Mouse (Mus musculus) midbrain, postnatal 0 days (tissue): ENCODE data around the gene Olfr699. TPM values are rescaled to one million over a fixed set of nuclear protein-coding genes. Genes with fewer than 3 reads are reported as not detected.

Experiments
- ATAC-seq: fragments of 200-750 bp; cut with Nextera tagmentation; 2 replicates; pipeline ENCODE4 v1.8.0; 2017; ENCODE audit warnings: moderate number of reproducible peaks, mild to moderate bottlenecking, moderate TSS enrichment, moderate library complexity; ENCODE audit not compliant: low FRiP score
- DNase-seq: peaks from one replicate; pipeline ENCODE4 v3.0.0-alpha.2; 2015; ENCODE audit warnings: low spot score
- H3K27ac ChIP-seq: fragments of 300-500 bp; sonication (generic); 2 replicates; pipeline ENCODE4 v1.5.1; 2014; ENCODE audit warnings: low read depth, mild to moderate bottlenecking, low read length, mixed read lengths
- H3K27me3 ChIP-seq: fragments of 300-500 bp; sonication (generic); 2 replicates; pipeline ENCODE4 v1.6.1; 2014; ENCODE audit warnings: low read length, control low read depth, mixed read lengths; ENCODE audit not compliant: insufficient read depth
- H3K36me3 ChIP-seq: fragments of 300-500 bp; sonication (generic); 2 replicates; pipeline ENCODE4 v1.6.1; 2014; ENCODE audit warnings: low read length, control low read depth, mixed read lengths; ENCODE audit not compliant: insufficient read depth
- H3K4me1 ChIP-seq: fragments of 300-500 bp; sonication (generic); 2 replicates; pipeline ENCODE4 v1.6.1; 2014; ENCODE audit warnings: mild to moderate bottlenecking, control low read depth, antibody characterized with exemption, low read length, mixed read lengths; ENCODE audit not compliant: insufficient read depth
- H3K4me2 ChIP-seq: fragments of 300-500 bp; sonication (generic); 2 replicates; pipeline ENCODE4 v1.6.1; 2014; ENCODE audit warnings: low read depth, mild to moderate bottlenecking, low read length, mixed read lengths; ENCODE audit not compliant: poor library complexity, severe bottlenecking
- H3K4me3 ChIP-seq: fragments of 300-500 bp; sonication (generic); 2 replicates; pipeline ENCODE4 v1.5.1; 2014; ENCODE audit warnings: low read depth, mild to moderate bottlenecking, low read length, moderate library complexity
- H3K9ac ChIP-seq: fragments of 300-500 bp; sonication (generic); replicated peaks from 2 replicates; pipeline ENCODE4 v1.6.1; 2014; ENCODE audit warnings: mild to moderate bottlenecking, low read length, moderate library complexity, mixed read lengths; ENCODE audit not compliant: poor library complexity, severe bottlenecking
- H3K9me3 ChIP-seq: fragments of 300-500 bp; sonication (generic); 2 replicates; pipeline ENCODE4 v1.6.1; 2016; ENCODE audit warnings: low read length, control low read depth
- CTCF ChIP-seq: IDR thresholded peaks from 2 replicates; pipeline ENCODE4 v1.5.1; 2016; ENCODE audit warnings: antibody characterized with exemption, mild to moderate bottlenecking
- WGBS: fragments of 180-500 bp; shearing (Covaris S2); extraction: QIAGEN DNeasy Blood & Tissue Kit; methylation state at CpG from one replicate; pipeline ENCODE4 v1.1.7; 2014; 5-methylcytosine and 5-hydroxymethylcytosine counted together
- polyA plus RNA-seq: library from polyadenylated mRNA; unstranded; fragments of >200 nt; fragmentation: Nextera tagmentation; extraction: Ambion mirVana; gene quantifications from 2 replicates; pipeline ENCODE4 v1.2.1, GENCODE M21; 2015
- total RNA-seq: library from RNA; depleted of rRNA; stranded (reverse); fragments of >200 nt; gene quantifications from 2 replicates; pipeline ENCODE4 v1.2.3, GENCODE M21; 2014; rRNA removed

Olfr699 gene
- total RNA-seq (not detected in 2 replicates), polyA plus RNA-seq (not detected in 2 replicates)

DNA sequence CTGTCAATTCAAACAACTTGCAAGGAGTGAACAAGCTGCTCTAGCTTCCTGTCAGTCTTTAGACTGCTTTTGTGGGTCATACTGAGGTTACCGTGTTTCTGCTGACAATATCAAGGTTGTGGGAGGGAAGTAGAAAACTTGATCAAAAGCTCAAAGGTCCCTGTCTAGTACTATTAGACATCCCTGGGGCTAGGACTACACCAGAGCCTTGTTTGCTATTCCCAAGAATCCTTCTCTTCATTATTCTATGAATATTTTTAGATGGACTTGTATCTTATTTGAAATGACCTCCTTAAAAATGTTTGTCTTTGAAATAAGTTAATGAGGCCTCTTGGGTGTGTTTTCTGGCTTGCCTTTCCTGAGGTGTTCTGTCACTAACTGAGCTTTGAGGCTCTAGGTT lies at the start of gene Olfr699:
Gene Olfr699 (minus strand): TSS at position 101 of the 400 bp plus-strand sequence.
- no peaks in the 10 kb centered on the region for H3K9me3 ChIP-seq
- H3K4me2 ChIP-seq: no peak within 1 kb of the TSS
- no peak within 1 kb of the TSS for H3K9ac ChIP-seq
- H3K4me1 ChIP-seq: no peaks in the 10 kb centered on the region
- TF ChIP-seq CTCF: no peak
- no peaks in the 10 kb centered on the region for H3K36me3 ChIP-seq
- no peak for DNase-seq
- no peak within 1 kb of the TSS for H3K27ac ChIP-seq
- 82% methylated on average over 1 of the region's 1 CpGs for WGBS
- no peak within 1 kb of the TSS for H3K4me3 ChIP-seq
- no peaks in the 10 kb centered on the region for H3K27me3 ChIP-seq
- no peak for ATAC-seq

DNA sequence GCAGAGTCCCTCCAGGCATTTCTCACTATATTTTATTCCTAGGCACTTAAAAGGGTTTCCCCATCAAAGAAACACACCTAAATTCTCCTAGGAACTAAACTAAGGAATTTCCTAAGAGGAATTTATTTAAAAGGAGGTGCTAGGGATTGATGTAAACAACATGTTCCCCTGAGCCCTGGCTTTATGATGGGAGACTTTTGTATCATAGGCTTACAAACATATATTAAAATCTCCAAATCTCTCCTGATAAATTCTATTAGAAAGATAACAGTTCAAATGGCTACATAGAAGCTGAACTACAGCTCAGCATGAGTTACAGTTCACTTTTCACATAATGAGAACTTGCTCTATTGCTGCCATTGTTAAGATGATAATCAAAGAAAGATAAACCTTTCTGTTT lies 40.8 kb upstream of the Olfr699 start, which contains the start of gene Olfr702:
Gene Olfr702 (minus strand): TSS at position 101 of the 400 bp plus-strand sequence.
- Histone ChIP-seq H3K36me3 (no peaks in the 10 kb centered on the region), H3K9me3 (no peaks in the 10 kb centered on the region), H3K27ac (no peak within 1 kb of the TSS), H3K27me3 (no peaks in the 10 kb centered on the region), H3K4me2 (no peak within 1 kb of the TSS), H3K9ac (no peak within 1 kb of the TSS), H3K4me3 (no peak within 1 kb of the TSS), H3K4me1 (no peaks in the 10 kb centered on the region)
- DNase-seq (no peak), ATAC-seq (no peak)
- TF ChIP-seq CTCF: no peak

DNA sequence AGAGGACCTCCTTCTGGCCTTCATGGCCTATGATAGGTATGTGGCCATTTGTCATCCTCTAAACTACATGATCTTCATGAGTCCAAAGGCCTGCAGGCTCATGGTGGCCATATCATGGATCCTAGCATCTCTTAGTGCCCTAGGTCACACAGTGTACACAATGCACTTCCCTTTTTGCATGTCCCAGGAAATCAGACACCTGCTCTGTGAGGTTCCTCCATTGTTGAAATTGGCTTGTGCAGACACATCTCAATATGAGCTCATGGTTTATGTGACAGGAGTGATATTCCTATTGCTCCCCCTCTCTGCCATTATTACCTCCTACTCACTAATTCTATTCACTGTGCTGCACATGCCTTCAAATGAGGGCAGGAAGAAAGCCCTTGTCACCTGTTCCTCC lies 25.4 kb upstream of the Olfr699 start:
- Histone ChIP-seq H3K27ac (no peak overlapping the region), H3K27me3 (no peaks in the 10 kb centered on the region), H3K9me3 (no peaks in the 10 kb centered on the region), H3K4me1 (no peaks in the 10 kb centered on the region), H3K36me3 (no peaks in the 10 kb centered on the region), H3K9ac (no peak overlapping the region), H3K4me2 (no peak overlapping the region), H3K4me3 (no peak overlapping the region)
- ATAC-seq: no peak
- no peak for TF ChIP-seq CTCF
- no peak for DNase-seq

DNA sequence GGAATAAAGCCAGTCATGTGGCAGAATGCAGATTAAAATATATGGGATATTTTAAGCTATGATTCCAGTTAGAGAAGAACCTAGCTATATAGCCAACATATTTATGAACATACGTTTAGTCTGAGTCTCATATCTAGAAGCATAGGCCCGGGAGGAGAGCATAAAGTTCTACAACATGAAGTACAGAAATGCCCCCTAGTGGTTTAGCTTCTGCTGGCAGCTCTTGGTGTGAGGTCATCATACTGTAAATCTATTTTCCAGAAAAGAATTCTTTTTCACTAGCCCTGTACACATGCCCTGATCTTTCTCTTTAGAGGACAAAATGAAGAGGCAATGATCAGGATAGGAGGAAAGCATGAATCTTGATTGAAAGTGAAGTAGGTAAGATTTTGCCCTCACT lies 22.8 kb upstream of the Olfr699 start:
- Histone ChIP-seq H3K27me3 (no peaks in the 10 kb centered on the region), H3K4me2 (no peak overlapping the region), H3K27ac (no peak overlapping the region), H3K4me3 (no peak overlapping the region), H3K4me1 (no peaks in the 10 kb centered on the region), H3K9ac (no peak overlapping the region), H3K36me3 (no peaks in the 10 kb centered on the region), H3K9me3 (no peaks in the 10 kb centered on the region)
- peak; percentile 20 for TF ChIP-seq CTCF
- peak; percentile 24 for DNase-seq
- no peak for ATAC-seq
- WGBS: 71% methylated on average over 2 of the region's 2 CpGs

DNA sequence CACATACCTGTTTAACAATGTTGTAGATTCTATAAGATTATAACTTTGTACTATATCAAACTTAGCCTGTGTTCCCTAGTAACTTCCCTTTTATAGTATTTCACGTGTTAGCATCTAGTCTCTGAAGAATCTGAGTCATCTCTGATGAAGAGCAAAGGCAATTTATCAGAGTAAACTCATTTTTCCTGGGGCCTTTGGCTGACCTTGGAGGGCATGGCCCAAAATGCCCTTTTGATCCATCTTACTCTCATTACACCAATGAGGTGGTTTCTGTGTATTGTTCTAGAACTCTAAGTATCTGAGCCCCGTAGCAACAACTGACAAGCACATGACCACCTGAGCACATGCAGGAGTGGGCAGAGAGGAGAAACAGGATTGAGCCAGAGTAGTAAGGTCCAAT lies 20.8 kb upstream of the Olfr699 start, which contains the start of gene Olfr701:
Gene Olfr701 (plus strand): TSS at position 301 of the 400 bp plus-strand sequence.
- DNase-seq (no peak), ATAC-seq (no peak)
- Histone ChIP-seq H3K9ac (no peak within 1 kb of the TSS), H3K4me2 (no peak within 1 kb of the TSS), H3K4me3 (no peak within 1 kb of the TSS), H3K9me3 (no peaks in the 10 kb centered on the region), H3K4me1 (no peaks in the 10 kb centered on the region), H3K36me3 (no peaks in the 10 kb centered on the region), H3K27ac (no peak within 1 kb of the TSS), H3K27me3 (no peaks in the 10 kb centered on the region)
- WGBS: 84% methylated on average over 2 of the region's 2 CpGs
- no peak for TF ChIP-seq CTCF

DNA sequence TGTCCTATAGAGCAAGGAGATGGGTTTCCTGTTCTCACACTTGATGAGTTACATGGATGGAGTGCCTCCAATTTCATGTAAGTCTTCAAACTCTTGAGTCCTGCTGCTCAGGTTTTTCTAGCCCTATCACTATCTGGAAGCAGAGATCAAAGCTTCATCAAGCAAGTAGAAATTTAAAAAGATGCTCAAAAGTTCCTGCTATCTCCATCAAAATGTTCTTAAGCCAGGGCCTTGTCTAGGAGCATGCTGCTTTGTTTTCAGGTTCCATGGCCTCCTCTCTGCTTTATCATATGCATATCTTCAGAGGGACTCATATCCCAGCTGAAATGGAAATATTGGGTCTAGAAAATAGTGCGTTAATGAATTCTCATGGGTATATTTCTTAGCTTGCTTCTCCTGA lies 15.7 kb upstream of the Olfr699 start, which contains the start of gene Olfr700:
Gene Olfr700 (minus strand): TSS at position 101 of the 400 bp plus-strand sequence.
- ATAC-seq (no peak), DNase-seq (no peak)
- 84% methylated on average over 1 of the region's 1 CpGs for WGBS
- no peaks in the 10 kb centered on the region for H3K36me3 ChIP-seq
- H3K4me1 ChIP-seq: no peaks in the 10 kb centered on the region
- no peak for TF ChIP-seq CTCF
- H3K27me3 ChIP-seq: no peaks in the 10 kb centered on the region
- no peak within 1 kb of the TSS for H3K27ac ChIP-seq
- H3K9ac ChIP-seq: no peak within 1 kb of the TSS
- H3K4me2 ChIP-seq: no peak within 1 kb of the TSS
- no peak within 1 kb of the TSS for H3K4me3 ChIP-seq
- H3K9me3 ChIP-seq: no peaks in the 10 kb centered on the region
